Mouse (Mus musculus) hematopoietic stem cell, adult 5-6 weeks (primary cell): ENCODE measurements around the gene Gtf2a1l. TPM values are rescaled to one million over a fixed set of nuclear protein-coding genes. Genes with fewer than 3 reads are reported as not detected.

ENCODE experiments used
- ATAC-seq, 2 experiments: fragments of 125-278 bp in 1 of 2; replicated peaks in 1 of 2; 2 replicates each; pipeline ENCODE4 v1.8.0; 2016 to 2017; ENCODE audit warnings: inconsistent platforms in 2 of 2, mild to moderate bottlenecking in 2 of 2, moderate number of reproducible peaks in 2 of 2, low read depth in 1 of 2, moderate TSS enrichment in 1 of 2; ENCODE audit not compliant: low FRiP score in 2 of 2, poor library complexity in 2 of 2, severe bottlenecking in 2 of 2, insufficient read depth in 1 of 2, low TSS enrichment in 1 of 2
- total RNA-seq: library from RNA; stranded (forward); fragments of 172-1452, 232-1000 nt; gene quantifications from 2 replicates; pipeline ENCODE4 v1.2.3, GENCODE M21; 2017

Gene Gtf2a1l
- total RNA-seq, result not detected in 2 replicates

DNA sequence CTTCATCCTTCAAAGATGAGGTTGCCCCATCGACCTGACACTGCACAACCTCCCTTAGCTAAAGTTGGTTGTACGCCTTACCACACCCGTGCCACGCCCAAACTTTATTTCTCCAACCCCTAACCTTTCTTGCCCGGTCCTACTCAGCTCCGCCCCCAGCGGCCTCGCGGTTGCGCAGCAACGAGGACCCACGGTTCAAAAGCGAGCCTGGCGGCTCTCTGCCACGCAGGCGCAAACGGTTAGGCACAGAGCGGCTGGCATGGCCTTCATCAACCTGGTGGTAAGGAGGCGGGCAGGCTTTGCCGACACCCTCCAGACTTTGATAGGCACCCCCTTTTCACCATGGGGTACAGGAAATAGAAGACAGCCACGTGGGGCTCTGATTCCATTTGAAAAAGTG lies at the start of gene Gtf2a1l:
TSS of gene Gtf2a1l (plus strand) at position 209 of the 400 bp plus-strand sequence.
- ATAC-seq, result peak; percentile 65 to 86

DNA sequence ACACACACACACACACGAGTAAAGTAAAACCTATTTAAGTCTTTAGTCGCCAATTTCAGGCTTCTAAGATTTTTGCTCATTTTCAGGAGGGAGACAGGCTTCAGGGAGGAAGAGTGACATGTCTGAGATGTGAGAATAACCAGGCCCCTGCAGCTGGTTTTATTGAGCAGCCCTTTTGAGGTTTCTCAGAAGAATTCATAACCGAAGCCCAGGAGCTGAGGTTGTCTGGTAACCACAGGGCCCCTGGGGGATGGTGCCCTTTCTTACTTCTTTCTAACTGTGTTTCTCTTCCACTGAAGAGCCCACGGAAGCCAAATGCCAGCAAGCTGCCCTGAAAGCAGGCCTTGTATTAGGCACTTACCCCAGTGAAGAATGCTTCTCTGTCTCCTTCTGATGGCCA lies 47.5 kb upstream of the Gtf2a1l start:
- ATAC-seq, result no peak

DNA sequence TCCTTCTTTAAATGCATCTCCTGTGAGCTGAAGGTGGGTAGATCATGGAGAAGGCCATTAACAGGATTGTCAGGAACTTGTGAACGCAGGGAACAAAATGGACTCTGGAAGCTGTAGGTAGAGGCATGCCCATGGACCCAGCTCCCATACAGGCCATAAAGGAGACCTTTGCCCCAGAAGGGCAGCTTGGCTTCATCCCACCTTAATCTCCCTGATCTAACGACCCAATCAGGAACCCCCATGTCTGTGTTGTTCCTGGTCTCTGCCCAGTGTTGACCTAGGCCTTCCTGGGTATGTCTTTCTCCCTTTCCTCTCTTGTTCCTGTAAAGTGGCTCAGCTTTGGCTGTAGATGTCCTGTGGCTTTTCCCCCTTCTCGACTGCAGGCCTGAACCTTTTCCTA lies 47.1 kb upstream of the Gtf2a1l start:
- no peak for ATAC-seq

DNA sequence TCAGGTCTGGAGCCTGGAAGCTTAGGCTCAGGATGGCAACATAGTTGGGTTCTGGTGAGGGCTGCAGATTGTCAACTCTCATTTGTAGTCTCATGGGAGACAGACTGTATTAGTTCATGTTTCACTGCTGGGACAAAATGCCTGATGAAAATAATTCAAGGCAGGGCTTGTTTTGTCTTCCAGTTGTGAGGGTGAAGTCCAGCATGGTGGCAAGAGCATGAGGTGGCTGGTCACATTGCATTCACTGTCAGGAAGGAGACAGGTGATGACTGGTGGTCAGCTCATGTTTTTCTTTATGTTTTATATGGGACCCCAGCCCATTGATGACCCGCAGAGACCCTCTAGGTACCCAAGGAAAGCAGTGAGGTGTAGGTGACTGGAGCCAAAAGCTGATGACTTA lies 45.7 kb upstream of the Gtf2a1l start:
- ATAC-seq, result no peak

DNA sequence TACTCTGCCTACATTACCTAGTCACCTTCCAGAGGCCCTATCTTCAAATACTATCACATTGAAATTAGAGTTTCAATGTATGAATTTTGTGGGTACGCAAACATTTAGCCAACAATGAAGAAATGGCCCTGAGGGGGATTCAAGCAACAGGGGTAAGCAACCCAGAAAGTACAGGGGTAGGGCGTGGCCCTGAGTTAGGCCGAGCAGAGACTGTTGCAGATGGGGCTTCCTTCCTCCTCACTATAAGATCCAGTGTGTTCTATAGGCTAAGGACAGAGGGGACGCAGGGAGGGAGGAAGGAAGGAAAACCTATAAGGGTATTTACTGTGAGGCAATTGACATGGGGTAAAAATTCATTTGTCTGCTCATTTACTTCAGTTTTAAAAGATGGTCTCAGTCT lies 44.1 kb upstream of the Gtf2a1l start:
- ATAC-seq, result no peak

DNA sequence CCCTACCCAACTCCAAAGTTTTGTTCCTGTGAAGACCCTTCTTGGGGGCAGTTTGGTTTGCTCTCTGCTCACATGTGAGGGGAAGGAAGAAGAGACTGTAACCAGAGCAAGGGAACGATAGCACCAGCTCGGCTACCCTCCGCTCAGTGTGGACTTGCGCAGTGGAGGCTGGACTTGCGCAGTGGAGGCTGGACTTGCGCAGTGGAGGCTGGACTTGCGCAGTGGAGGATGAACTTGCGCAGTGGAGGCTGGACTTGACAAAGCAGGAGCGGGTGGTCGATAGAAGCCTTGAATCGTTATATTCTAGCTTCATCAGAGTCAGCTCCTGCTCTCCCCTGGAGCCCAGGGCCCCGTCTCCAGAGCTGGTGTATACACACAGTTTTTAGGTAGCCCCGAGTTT lies 43.1 kb upstream of the Gtf2a1l start:
- ATAC-seq, result no peak

DNA sequence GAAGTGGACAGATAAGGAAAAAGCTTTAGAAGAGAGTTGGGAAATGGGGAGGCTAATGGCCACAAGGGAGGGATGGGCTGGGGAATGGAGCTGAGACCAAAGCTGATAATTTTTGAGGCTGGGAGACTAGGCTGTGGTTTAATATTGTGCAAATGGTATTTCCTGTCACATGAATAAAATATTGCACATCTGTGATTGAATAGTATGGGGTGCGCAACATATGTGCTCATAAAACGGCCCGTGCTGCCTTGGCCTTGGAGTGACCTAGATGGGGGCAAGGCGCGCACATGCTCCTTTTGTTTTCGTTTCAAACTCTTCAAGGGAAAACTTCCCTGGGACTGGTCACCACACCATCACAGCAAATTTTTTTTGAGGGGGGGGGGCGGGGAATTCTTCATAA lies 42.5 kb upstream of the Gtf2a1l start:
- no peak for ATAC-seq

DNA sequence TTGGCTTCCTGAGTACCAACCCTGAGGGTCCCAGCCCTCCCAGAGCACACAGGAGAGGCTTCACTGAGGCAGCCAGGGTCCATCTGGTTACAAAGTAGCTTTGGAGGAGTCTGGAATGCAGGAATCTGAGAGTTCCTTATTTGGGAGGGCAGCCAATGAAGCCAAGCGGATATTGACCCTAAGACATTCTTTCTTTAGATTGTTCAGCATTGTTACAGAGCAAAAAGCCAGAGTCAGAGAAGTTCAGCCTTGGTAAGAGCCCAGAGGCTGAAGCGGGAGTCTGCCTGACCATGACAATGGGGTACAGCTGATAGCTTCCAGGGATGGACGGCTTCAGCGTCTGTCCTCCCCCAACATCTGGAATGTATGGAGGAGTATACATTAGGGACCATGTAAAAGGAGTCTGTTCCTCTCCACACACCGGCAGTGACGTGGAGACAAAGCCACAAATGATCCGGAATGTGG lies 42.1 kb upstream of the Gtf2a1l start:
- no peak for ATAC-seq

DNA sequence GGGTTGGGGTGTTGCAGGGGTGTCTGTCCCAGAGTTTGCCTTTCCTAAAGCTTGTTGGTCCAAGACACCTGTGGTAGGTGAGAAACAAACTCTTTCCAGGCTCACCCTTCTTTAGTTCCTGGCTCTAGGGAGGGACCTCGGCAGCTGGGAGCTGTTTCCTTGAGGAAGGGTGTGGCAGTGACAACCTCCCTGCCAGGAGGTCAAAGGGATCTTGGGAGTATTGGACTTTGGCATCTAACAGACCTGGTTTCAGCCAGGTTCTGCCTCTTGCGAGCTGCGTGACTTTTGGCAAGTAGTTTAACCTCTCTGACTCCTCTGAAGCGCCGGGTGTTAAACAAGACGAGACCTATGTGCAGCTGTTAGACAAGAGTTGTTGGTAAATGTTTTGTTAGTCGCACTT lies 41.3 kb upstream of the Gtf2a1l start:
- ATAC-seq, result no peak

DNA sequence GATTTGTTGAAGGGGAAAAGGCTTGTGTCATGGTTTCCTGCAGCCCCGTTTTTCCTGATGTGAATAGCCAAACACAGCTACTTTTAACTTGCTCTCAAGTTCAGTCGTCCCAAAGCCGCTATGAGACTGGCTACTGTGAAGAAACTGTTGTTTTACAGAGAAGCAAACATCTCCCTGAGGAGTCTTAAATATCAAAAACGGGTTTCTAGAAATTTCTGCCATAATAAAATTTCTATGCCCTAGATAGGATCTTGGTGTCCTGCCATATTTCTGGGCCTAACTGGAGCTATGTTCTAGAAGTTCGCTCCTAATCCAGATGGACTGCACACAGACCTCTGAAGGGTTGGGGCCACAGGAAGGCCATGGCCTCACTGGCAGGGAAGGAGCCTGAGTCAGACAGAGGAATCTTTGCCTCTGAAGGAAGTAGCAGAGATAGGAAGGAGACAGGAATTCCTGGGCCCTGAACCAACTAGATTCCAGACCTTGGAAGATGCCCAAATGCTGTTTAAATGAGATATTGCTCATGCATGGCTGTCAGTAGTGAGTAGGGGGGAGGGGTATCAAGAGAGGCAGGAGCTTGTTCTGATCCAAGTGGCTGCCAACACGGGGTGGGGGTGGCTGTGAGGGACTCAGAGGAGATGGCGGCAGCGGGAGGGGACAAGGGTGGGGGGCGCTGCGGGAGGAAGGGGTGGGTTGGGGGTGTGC lies 39.6 kb upstream of the Gtf2a1l start:
- ATAC-seq, result no peak

DNA sequence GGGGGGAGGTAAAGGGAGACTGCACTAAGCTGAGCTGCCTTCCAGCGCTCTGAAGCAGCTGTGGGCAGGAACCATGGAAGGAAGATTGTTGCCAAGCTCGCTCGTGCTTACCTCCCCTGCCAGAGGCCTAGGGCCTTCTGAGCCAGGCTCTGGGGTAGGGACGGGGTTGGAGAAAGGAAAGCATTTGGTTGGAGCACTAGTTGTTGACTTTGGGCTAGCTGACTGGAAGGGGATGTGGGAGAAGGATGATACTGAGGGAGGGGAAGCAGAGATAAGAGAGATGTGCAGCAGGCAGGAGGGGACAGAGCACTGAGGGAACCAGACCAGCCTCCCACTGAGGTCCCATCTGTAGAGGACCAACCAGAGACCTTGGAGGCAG lies 39.1 kb upstream of the Gtf2a1l start:
- ATAC-seq, result no peak

DNA sequence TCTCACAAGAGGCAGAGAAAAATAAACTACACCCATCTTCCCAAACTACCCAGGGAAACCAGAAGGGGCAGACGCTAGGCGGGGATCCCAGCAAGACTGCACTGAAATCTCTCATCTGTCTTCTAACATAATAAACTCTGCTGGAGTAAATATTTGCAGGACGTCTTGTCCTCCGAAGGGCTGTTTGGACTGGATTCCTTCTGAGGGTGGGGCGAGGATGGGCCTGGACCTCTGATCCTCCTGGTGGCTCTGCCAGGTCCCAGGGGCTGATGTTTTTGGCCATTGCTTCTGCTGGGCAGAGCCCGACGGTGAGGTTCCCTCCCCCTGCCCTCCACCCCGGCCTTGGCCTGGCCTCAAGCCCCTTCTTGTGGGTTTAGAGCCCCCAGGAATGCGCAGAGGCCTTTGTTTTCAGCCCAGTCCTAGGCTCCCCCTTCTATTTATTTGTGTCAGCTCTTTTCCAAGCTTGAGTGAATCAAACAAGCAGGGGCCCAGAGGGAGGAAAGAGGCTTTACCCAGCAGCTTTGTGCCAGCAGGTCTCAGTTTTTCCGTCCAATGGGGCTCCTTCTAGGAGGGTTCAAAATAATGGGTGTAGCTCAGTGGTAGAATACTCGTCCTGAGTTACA lies 38.4 kb upstream of the Gtf2a1l start:
- ATAC-seq, result no peak

DNA sequence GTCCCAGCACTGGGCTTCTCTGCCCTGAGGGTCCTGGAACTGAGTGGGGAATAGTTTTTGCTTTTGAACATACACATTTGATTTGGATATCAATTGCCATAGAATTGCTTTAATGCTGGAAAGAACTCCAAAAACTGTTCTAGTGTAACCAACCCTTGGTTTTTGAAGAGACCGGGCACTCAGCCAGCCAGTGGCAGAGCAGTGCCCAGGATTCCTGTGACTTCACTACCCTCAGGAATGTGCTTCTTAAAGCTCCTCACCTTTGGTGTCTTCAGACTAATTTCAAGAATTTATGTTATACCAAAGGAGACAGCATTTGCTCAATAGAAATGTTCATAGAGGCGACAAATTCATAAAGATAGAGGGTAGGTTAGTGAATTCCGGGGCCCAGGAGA lies 37.9 kb upstream of the Gtf2a1l start:
- ATAC-seq, result no peak

DNA sequence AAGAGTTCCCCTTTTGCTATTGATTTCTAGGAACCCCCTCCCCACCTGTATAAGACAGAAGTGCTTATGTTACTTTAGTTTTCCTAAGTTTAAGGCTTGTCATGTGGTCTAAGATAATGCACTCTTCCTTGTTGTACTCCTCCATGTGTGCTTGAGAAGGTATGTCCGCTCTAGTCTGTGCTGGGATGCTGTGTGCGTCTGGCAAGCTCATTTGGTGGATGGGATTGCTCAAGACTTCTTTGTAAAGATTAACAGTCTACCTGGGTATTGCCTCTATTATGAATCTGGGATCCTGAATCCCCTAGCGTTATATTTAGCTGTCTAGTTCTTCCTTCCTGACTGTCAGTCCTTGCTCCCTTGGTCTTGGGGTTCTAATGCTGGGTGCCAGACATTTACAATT lies 35.8 kb upstream of the Gtf2a1l start:
- ATAC-seq, result no peak

DNA sequence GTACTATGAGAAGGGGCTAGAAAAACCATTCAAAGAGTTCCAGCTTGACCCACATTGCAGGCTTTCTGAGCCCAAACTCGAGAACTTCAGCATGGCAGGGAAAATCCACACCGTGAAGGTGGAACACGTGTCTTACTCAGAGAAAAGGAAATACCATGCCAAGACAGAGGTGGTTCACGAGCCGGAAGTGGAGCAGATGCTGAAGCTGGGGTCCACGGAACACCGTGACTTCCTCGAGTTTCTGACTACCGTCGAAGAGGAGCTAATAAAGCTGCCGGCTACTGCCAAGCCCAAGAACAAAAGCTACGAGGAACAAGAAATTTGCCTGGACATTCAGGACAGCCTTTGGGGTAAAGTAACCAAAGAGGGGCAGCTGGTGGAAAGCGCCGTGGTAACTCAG lies 32.4 kb upstream of the Gtf2a1l start:
- ATAC-seq, result no peak

DNA sequence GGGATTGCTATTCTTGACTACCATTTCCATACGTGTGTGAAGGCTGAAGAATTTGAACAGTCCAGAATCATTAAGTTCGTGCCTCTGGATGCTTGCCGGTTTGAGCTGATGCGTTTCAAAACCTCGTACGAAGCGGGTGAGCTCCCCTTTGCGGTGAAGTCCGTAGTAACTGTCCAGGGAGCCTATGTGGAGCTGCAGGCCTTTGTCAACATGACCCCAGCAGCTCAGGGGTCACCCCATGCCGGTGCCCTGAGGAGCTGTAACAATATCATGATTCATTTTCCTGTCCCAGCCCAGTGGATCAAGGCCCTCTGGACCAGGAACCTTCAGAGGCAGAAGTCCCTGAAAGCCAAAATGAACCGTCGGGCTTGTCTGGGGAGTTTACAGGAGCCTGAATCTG lies 31.9 kb upstream of the Gtf2a1l start:
- ATAC-seq, result no peak

DNA sequence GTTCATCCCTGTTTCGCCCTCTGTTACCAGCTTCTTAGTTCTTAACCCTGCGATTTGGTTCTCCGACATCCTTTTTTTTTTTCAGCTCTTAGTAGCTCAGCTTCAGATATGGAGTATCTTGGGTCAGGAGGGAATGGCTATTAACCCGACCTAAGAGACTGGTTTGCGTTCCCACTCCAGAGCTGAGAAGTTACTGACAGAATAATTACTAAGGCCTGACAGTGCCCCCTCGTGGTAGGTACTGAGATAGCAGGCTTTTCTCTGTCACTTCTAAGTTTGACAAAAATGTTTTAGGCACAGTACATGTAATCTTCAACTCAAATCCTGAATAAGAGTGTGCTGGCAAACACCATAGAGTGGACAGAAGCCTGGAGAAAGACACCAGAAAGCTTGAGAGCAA lies 27.4 kb upstream of the Gtf2a1l start:
- ATAC-seq, result peak; percentile 46 to 68; a peak in 2 of 4 replicates

DNA sequence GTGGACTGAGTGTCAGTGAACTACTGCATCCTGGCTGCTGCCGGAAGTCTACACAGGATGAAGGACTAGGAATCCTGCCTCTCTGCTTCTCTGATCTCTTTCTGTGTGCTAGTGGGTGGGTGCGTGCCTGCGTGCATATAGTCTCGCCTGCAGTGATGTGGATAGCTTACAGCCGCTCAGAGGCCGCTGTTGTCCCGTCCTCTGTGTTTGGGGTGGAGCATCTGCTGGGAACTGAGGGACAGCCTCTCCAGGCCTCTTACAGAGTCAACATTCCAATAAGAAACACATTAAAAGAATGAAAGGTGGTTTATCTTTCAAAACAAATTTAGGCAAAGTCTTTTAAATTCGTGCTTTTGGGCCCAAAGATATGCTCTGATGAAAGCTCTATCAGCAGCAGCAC lies 26.6 kb upstream of the Gtf2a1l start:
- ATAC-seq, result no peak

DNA sequence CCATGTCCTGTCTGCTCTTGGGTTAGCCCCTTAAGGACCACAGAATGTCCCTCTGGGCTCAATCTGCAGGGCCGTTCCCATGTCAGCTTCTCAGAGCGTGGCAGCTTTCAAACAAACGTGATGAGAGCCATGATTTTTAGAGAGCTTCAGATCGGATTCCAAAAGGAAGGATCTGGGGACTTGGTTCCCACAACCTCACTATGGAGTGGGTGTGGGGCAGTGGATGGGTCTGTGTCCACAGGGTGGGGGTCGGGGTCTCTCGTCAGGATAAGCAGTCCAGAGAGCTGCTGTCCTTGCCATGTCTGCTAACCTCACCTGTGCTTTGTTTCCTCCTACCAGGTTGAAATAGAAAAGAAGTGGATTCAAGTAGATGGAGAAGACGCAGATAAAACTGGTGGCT lies 23.6 kb upstream of the Gtf2a1l start:
- no peak for ATAC-seq
